Mouse (Mus musculus): ENCODE data around the gene Creld1. TPM values are rescaled to one million over a fixed set of nuclear protein-coding genes. Genes with fewer than 3 reads are reported as not detected.

The Creld1 gene
- 4.1 TPM for polyA plus RNA-seq (2017; shearing (Covaris generic))

DNA sequence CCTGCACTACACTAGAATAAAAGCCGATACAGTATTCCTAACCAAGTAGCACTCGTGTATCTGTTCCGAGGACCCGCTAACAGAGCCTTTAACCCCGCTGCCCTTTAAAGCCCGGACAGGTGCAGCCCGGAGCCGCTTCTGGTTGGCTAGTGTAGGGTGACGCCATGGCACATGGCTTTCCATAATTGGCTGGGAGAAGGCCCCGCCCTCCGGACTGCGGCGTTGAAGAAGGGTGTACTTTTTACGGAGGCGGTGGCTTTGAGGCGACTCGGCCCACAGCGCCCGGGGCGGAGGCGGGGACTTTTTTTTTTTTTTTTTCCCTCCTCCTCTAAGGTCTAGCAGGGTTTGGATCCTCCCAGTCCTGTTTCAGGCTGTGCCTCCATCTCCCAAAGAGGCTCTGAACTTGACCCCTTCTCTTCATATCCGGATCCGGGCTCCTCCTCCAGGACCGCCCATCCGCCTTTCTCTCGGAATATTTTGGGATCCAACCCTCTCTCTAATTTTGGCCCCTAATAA is at the start of gene Creld1:
Gene Creld1, plus strand, starts transcription at position 198 of the 516 bp plus-strand sequence.

GRCm38 (mm10) chr6:113435664-113436205 is 47.4 kb upstream of the Creld1 start, which contains the start of gene Cidec:
Cidec (minus strand) TSS chr6:113435760.

DNA sequence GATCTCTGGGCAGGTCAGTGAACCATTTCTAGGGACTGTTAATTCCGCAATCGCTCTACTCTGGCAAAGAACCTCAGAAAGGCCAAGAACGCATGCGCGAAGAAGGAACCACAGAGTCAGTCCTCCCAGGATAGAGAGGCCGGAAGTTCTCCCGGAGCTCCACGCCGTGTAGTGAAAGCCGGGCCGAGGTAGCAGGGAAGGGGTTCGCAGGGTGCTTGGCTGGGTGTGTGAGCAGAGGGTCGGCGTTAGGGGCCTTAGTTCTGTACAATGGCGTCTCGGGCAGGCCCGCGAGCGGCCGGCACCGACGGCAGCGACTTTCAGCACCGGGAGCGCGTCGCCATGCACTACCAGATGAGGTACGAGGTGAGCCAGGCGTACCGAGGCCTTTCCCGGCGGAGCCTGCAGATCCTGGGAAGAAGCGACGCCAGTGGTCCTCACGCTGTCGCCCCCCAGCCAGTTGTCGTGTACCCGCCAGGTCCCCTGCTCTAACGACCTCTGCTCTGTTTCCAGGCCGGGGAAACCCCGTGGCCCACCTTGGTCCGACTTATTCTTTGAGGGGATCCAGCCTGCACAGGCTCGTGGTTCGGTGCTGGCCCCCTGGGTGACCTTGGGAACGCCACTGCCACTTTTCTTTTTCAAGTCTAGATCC is 40.5 kb upstream of the Creld1 start, which contains the start of gene Jagn1:
Gene Jagn1, plus strand, starts transcription at position 128 of the 649 bp plus-strand sequence.

GRCm38 (mm10) chr6:113457952-113458534 is 25.1 kb upstream of the Creld1 start, which contains the start of gene Il17re:
Il17re (plus strand) TSS chr6:113458484.

GRCm38 (mm10) chr6:113471297-113471936 is 11.7 kb upstream of the Creld1 start, which contains the start of gene Il17rc:
Il17rc (plus strand) TSS chr6:113471427.

GRCm38 (mm10) chr6:113501388-113502084 is 18.4 kb downstream of the Creld1 start, which contains the start of gene Prrt3:
Prrt3 (minus strand) TSS chr6:113501931.

GRCm38 (mm10) chr6:113530932-113531839 is 48.1 kb downstream of the Creld1 start, which contains the start of the genes Emc3 and Fancd2:
Emc3 (minus strand) TSS chr6:113531652.
Fancd2 (plus strand) TSS chr6:113531682.

Other genes starting within 250 kb of the Creld1 start
- gene Mtmr14, start 245.5 kb upstream of the Creld1 start, polyA plus RNA-seq (2017; shearing (Covaris generic)): 71.1 TPM
- gene Cpne9, start 201.0 kb upstream of the Creld1 start, polyA plus RNA-seq (2017; shearing (Covaris generic)): 0.32 TPM
- 55.5 TPM for gene Brpf1, start 176.2 kb upstream of the Creld1 start, polyA plus RNA-seq (2017; shearing (Covaris generic))
- 3.8 TPM for gene Ogg1, start 156.3 kb upstream of the Creld1 start, polyA plus RNA-seq (2017; shearing (Covaris generic))
- 0.37 TPM for gene Camk1, start 139.3 kb upstream of the Creld1 start, polyA plus RNA-seq (2017; shearing (Covaris generic))
- 21.3 TPM for gene Tada3, start 105.4 kb upstream of the Creld1 start, polyA plus RNA-seq (2017; shearing (Covaris generic))
- 386 TPM for gene Arpc4, start 105.2 kb upstream of the Creld1 start, polyA plus RNA-seq (2017; shearing (Covaris generic))
- 10.7 TPM for gene Ttll3, start 94.0 kb upstream of the Creld1 start, polyA plus RNA-seq (2017; shearing (Covaris generic))
- 11.3 TPM for gene Rpusd3, start 64.0 kb upstream of the Creld1 start, polyA plus RNA-seq (2017; shearing (Covaris generic))
- not detected for gene Cidec, start 47.5 kb upstream of the Creld1 start, polyA plus RNA-seq (2017; shearing (Covaris generic))
- 24.7 TPM for gene Jagn1, start 40.7 kb upstream of the Creld1 start, polyA plus RNA-seq (2017; shearing (Covaris generic))
- 1.3 TPM for gene Il17re, start 24.8 kb upstream of the Creld1 start, polyA plus RNA-seq (2017; shearing (Covaris generic))
- gene Il17rc, start 11.9 kb upstream of the Creld1 start, polyA plus RNA-seq (2017; shearing (Covaris generic)): 0.28 TPM
- gene Prrt3, start 18.6 kb downstream of the Creld1 start, polyA plus RNA-seq (2017; shearing (Covaris generic)): not detected
- 93.5 TPM for gene Emc3, start 48.4 kb downstream of the Creld1 start, polyA plus RNA-seq (2017; shearing (Covaris generic))
- 1.3 TPM for gene Fancd2, start 48.4 kb downstream of the Creld1 start, polyA plus RNA-seq (2017; shearing (Covaris generic))
- not detected for gene Fancd2os, start 117.4 kb downstream of the Creld1 start, polyA plus RNA-seq (2017; shearing (Covaris generic))
- 134 TPM for gene Brk1, start 121.5 kb downstream of the Creld1 start, polyA plus RNA-seq (2017; shearing (Covaris generic))
- 26.7 TPM for gene Vhl, start 140.7 kb downstream of the Creld1 start, polyA plus RNA-seq (2017; shearing (Covaris generic))
- gene Irak2, start 155.2 kb downstream of the Creld1 start, polyA plus RNA-seq (2017; shearing (Covaris generic)): 170 TPM
- 24.6 TPM for gene Tatdn2, start 213.8 kb downstream of the Creld1 start, polyA plus RNA-seq (2017; shearing (Covaris generic))
- gene Ghrl, start 236.6 kb downstream of the Creld1 start, polyA plus RNA-seq (2017; shearing (Covaris generic)): 1.5 TPM

Measured in effector memory CD4-positive, alpha-beta T cell, adult 7 months (primary cell).